Mouse (Mus musculus) bone marrow macrophage, adult 2 months (primary cell): ENCODE results near the gene Fsd1l.

ENCODE experiments used
- CTCF ChIP-seq: IDR thresholded peaks from 2 replicates; pipeline ENCODE4 v1.5.1; 2012; ENCODE audit warnings: low read depth, mild to moderate bottlenecking, low read length, moderate library complexity
- POLR2A ChIP-seq: IDR thresholded peaks from 2 replicates; pipeline ENCODE4 v1.6.1; 2012; ENCODE audit warnings: mild to moderate bottlenecking, low read depth, low read length, borderline replicate concordance

- TF ChIP-seq CTCF (no peak), POLR2A (no peak)
These were observed 118.6 kb downstream of the Fsd1l start for GRCm38 (mm10) chr4:53749831-53750230.
